Mouse (Mus musculus): ENCODE results near the gene Mtus2.

DNA sequence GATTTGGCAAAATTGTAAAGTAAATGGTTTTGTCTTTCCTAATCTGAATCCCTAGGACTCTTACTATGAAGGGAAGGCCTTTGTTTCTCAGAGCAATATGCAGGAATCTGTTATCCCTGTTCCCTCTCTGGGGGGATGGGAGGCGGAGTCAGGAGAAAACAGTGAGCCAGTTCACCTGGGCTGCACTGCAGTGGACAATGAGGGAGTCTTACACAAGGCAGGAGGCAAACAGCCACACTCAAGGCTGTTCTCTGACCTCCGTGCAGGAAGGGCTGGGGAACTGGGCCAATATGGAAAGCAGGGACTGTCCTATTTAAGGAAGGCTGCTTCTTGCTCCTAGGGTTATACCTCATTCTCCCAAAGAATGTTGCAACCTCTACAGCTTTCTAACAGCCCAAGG lies 5.4 kb upstream of the Mtus2 start:
- TF ChIP-seq POLR2A (IDR thresholded peaks at IDR 0.05; ENCODE audit: borderline replicate concordance, low read depth, low read length) (no peak), CTCF (IDR thresholded peaks at IDR 0.05; ENCODE audit: low read depth, low read length) (no peak)

All from bone marrow macrophage, adult 2 months (primary cell).